Mouse (Mus musculus) bone marrow macrophage, adult 2 months (primary cell): ENCODE measurements around the gene Lgr4. TPM values are rescaled to one million over a fixed set of nuclear protein-coding genes. Genes with fewer than 3 reads are reported as not detected.

ENCODE experiments used
- H3K27ac ChIP-seq: 2 replicates; pipeline ENCODE4 v1.5.1; 2012; ENCODE audit warnings: low read depth, low read length; ENCODE audit not compliant: insufficient read depth
- H3K4me1 ChIP-seq: 2 replicates; pipeline ENCODE4 v1.6.1; 2012; ENCODE audit warnings: low read length; ENCODE audit not compliant: control insufficient read depth, insufficient read depth
- H3K4me3 ChIP-seq: 2 replicates; pipeline ENCODE4 v1.5.1; 2012; ENCODE audit warnings: mild to moderate bottlenecking, low read length, moderate library complexity; ENCODE audit not compliant: insufficient read depth
- CTCF ChIP-seq: IDR thresholded peaks from 2 replicates; pipeline ENCODE4 v1.5.1; 2012; ENCODE audit warnings: low read depth, mild to moderate bottlenecking, low read length, moderate library complexity
- POLR2A ChIP-seq: IDR thresholded peaks from 2 replicates; pipeline ENCODE4 v1.6.1; 2012; ENCODE audit warnings: mild to moderate bottlenecking, low read depth, low read length, borderline replicate concordance
- polyA plus RNA-seq: library from polyadenylated mRNA; stranded (reverse); fragments of >200 nt; gene quantifications from 2 replicates; pipeline ENCODE4 v1.2.4, GENCODE M21; 2012; ENCODE audit not compliant: missing spikeins, insufficient read depth, insufficient read length

Gene Lgr4
- polyA plus RNA-seq, 1 experiment = 0.43 TPM

- Histone ChIP-seq H3K4me3 (no peak overlapping the region), H3K27ac (no peak overlapping the region), H3K4me1 (peaks cover 3% of the 10 kb centered on the region; the same call in 1 of the 2 replicates)
- no peak for TF ChIP-seq CTCF
- TF ChIP-seq POLR2A = no peak
Measured at GRCm38 (mm10) chr2:109970744-109971410, 53.4 kb downstream of the Lgr4 start.

DNA sequence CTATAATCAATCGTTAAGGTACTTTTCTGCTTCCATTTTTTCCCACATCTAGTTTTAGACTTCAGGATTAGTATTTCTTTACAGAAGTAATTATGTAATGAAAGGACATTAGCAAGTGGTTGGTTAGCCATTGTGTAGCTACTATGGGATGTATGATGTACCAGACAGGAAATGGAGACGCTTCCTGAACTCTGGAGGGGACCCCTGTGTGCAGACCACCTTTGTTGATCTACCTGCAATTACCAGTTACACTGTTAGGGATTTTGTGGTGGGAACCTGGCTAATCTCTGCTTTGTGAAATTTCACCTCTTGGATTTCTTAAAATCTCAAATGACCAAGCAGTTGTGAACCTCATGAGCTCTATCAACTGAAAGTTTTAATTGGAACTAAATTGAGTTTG, 54.9 kb downstream of the Lgr4 start:
- TF ChIP-seq CTCF (no peak), POLR2A (no peak)
- Histone ChIP-seq H3K4me3 (no peak overlapping the region), H3K27ac (no peak overlapping the region), H3K4me1 (no peaks in the 10 kb centered on the region)

DNA sequence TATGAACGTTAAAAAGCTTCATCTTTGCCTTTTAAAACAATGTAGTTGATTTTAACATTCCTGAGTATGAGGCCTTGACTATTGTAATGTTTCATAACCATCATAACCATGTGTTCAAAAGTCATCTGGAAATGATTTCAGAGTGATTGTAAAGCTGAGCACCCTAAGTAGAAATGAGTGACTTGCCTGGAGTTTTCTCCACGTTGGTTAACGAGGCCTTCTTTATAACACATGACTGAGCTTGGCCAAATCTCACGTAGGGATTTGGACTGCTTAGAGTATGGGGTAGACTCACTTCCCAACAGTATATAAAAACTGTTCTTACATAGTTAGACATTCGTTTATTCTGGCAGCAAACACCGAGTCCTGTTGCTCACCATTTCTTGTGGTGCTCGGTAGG, 55.5 kb downstream of the Lgr4 start:
- Histone ChIP-seq H3K27ac (no peak overlapping the region), H3K4me1 (no peaks in the 10 kb centered on the region), H3K4me3 (no peak overlapping the region)
- TF ChIP-seq CTCF (no peak), POLR2A (no peak)

DNA sequence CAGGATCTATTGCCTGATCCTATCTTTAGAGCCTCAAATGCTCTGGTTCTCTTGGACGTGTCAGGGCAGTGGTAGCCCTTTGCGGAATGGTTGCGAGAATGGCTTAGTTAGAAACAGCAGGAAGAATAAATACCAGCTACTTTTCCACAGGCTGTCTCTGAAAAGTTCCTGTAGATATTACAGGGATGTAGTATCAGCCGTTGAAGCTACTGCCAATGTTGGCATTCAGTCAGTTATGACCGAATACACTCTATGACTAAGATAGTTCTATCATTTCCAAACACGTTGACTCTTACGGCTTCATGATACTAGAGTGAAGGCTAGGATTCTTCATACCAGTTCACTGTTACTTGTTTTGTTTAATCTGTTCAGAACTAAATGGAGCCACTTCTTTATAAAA, 57.4 kb downstream of the Lgr4 start:
- Histone ChIP-seq H3K4me1 (no peaks in the 10 kb centered on the region), H3K4me3 (no peak overlapping the region), H3K27ac (no peak overlapping the region)
- TF ChIP-seq CTCF = no peak
- TF ChIP-seq POLR2A = no peak

GRCm38 (mm10) chr2:109976181-109976580, 58.7 kb downstream of the Lgr4 start:
- Histone ChIP-seq H3K27ac (no peak overlapping the region), H3K4me3 (no peak overlapping the region), H3K4me1 (no peaks in the 10 kb centered on the region)
- no peak for TF ChIP-seq CTCF

DNA sequence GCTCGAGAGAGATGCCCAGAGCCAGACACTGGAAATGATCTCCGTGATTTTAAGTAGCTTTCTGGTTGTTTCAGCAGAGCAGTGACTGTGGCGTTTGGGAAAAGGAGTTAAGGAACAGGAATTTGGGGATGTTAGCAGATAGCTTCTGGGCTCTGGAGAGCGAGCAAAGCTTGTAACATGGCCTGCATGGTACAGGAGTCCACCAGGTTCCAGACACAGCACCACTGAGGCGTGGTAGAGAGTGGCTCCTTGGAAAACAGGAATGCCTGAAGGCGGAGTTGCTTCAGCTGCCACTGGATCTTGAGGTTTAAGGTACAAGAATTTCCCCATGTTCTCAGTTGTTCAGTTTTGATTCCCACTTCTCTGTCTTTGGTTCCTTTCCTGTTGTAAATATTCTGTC, 59.9 kb downstream of the Lgr4 start:
- Histone ChIP-seq H3K27ac (no peak overlapping the region), H3K4me1 (no peaks in the 10 kb centered on the region), H3K4me3 (no peak overlapping the region)
- TF ChIP-seq CTCF (no peak), POLR2A (no peak)

DNA sequence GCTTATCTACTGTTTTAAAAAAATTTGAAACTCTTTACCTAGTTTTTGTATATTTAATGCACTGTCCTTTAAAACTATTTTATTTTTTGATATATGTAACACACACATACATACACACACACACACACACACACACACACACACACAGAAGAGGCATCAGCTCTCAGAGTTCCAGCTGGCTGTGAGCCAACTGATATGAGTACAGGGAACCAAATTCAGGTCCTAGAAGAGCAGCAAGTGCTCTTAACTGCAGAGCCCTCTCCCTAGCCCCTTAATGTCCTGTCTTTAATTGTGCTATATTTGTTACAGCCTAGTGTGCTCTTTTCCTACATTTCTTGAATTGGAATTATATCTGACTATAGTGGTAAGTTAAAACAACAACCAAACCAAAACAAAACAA, 61.8 kb downstream of the Lgr4 start:
- H3K27ac ChIP-seq = no peak overlapping the region
- H3K4me3 ChIP-seq = no peak overlapping the region
- H3K4me1 ChIP-seq = no peaks in the 10 kb centered on the region
- TF ChIP-seq POLR2A (no peak), CTCF (no peak)

- H3K27ac ChIP-seq = no peak overlapping the region
- no peak overlapping the region for H3K4me3 ChIP-seq
- H3K4me1 ChIP-seq = no peaks in the 10 kb centered on the region
- TF ChIP-seq CTCF (no peak), POLR2A (no peak)
Measured at GRCm38 (mm10) chr2:109983435-109983834, 66.0 kb downstream of the Lgr4 start.

- Histone ChIP-seq H3K4me3 (no peak overlapping the region), H3K4me1 (no peaks in the 10 kb centered on the region), H3K27ac (no peak overlapping the region)
- TF ChIP-seq CTCF = no peak
- no peak for TF ChIP-seq POLR2A
Measured at GRCm38 (mm10) chr2:109984930-109985329, 67.5 kb downstream of the Lgr4 start.

GRCm38 (mm10) chr2:109985560-109985959, 68.1 kb downstream of the Lgr4 start:
- Histone ChIP-seq H3K4me1 (no peaks in the 10 kb centered on the region), H3K4me3 (no peak overlapping the region), H3K27ac (no peak overlapping the region)
- TF ChIP-seq POLR2A = no peak
- no peak for TF ChIP-seq CTCF
